Mouse (Mus musculus): ENCODE measurements around the gene A130010J15Rik. TPM values are rescaled to one million over a fixed set of nuclear protein-coding genes. Genes with fewer than 3 reads are reported as not detected.

The A130010J15Rik gene
- total and polyA plus RNA-seq, 2 experiments from 2014 or later: 8.9 to 11.2 TPM

DNA sequence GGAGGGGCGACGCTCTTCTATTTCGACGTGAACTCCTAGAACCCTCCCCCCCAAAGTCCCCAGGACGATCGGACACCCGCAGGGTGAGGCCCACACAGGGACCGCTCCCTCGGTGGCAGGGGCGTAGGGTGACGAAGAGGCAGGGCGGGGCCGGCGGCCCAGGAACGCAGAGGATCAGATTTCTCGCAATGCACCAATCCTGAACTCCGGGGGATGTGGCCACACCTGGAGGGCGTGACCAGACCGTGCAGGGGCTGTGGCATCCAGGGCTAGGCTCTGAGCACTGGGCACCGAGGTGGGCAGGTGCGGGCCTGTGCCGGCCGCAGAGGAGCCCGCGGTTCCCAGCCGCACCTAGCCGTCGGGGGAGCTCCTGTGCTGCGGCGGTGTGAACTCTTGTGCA, 15.0 kb upstream of the A130010J15Rik start, which contains the start of gene Irf6:
TSS of gene Irf6 (plus strand) at position 240 of the 400 bp plus-strand sequence.
- no peaks in the 10 kb centered on the region for H3K9me3 ChIP-seq (ENCODE audit: low read length)
- peaks cover 23% of the 10 kb centered on the region for H3K27me3 ChIP-seq (ENCODE audit: insufficient read depth, low read length)
- no peak for DNase-seq (ENCODE audit: low spot score)
- no peak for TF ChIP-seq CTCF (IDR thresholded peaks at IDR 0.05; ENCODE audit: low read depth)
- H3K4me1 ChIP-seq (ENCODE audit: insufficient read depth, low read length): no peaks in the 10 kb centered on the region
- H3K36me3 ChIP-seq (ENCODE audit: insufficient read depth, low read length): no peaks in the 10 kb centered on the region
- 2% methylated on average over 30 of the region's 30 CpGs for WGBS
- peak within 1 kb of the TSS; percentile 13 for H3K4me3 ChIP-seq (ENCODE audit: low read length)
- no peak within 1 kb of the TSS for H3K27ac ChIP-seq
- peak; percentile 48; the same call in 1 of the 2 replicates for ATAC-seq
- H3K9ac ChIP-seq (replicated peaks; ENCODE audit: low read length): no peak within 1 kb of the TSS
- H3K4me2 ChIP-seq (ENCODE audit: low read depth, low read length): peak within 1 kb of the TSS; percentile 23

DNA sequence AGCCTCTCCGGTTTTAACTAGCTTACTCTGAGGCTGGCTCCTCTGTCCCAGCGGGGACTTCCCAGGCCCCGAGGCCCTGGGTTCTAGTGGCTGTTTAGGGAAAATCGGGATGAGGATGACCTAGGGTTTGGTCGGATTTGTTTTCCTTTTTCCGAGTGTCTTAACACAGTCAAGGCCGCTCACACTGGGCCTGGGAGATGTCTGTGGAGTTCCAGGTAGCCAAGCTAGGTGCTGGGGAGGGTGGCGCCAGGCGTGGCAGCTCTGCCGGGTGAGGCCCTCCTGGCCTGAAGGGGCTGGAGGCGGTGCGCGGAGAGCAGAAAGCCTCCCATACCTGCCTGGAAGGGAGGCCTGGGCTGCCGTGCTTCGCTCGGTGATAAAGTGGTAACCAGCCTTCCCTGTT, 14.3 kb upstream of the A130010J15Rik start:
- H3K4me2 ChIP-seq (ENCODE audit: low read depth, low read length): no peak overlapping the region
- 35% methylated on average over 16 of the region's 16 CpGs for WGBS

DNA sequence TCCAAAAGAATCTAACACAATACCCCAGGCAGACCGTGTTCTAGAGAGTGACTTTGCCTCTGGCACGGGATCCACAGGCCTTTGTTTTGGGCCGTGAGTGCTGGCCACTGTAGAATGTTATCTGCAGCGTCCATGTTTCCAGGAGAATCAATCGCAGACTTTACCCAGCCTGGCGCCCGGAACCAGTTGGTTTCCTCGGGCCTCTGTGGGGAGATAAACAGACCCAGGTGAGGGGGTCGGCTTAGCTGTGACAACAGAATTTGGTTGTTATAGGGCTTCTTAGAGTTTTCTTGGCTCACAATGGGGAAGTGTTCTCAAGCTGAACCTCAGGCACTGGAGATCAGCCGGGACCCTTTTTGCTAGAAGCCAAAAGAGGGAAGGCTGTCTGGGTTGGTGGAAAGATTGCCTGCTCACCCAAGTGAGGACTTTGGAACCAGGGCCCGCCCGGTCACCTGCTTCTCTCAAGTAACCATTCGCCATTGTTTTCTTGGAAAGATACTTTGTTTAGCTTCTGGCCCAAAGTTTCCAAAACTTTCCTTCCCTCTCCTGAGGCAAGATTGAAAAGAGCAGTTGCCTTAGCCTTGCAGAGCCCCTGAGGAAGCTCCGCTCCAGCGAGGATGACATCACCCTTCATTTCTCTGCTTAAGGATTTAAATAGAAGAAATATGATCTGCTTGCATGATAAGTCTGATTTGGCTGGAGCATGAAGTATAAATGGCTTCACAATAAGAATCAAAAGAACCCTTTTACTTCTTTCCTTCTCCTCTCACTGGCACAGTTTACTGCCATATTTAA, 11.3 kb upstream of the A130010J15Rik start:
- 0 out of 2 replicates have a peak, but pooled peaks cover 4% of the 10 kb centered on the region for H3K4me1 ChIP-seq (ENCODE audit: insufficient read depth, low read length)
- H3K9me3 ChIP-seq (ENCODE audit: low read length): no peaks in the 10 kb centered on the region
- no peak overlapping the region for H3K4me2 ChIP-seq (ENCODE audit: low read depth, low read length)
- WGBS: 80% methylated on average over 15 of the region's 15 CpGs
- no peaks in the 10 kb centered on the region for H3K36me3 ChIP-seq (ENCODE audit: insufficient read depth, low read length)
- no peak overlapping the region for H3K4me3 ChIP-seq (ENCODE audit: low read length)
- DNase-seq (ENCODE audit: low spot score) (no peak), ATAC-seq (no peak)
- H3K27me3 ChIP-seq (ENCODE audit: insufficient read depth, low read length): peaks cover 23% of the 10 kb centered on the region
- H3K9ac ChIP-seq (replicated peaks; ENCODE audit: low read length): no peak overlapping the region
- no peak for TF ChIP-seq CTCF (IDR thresholded peaks at IDR 0.05; ENCODE audit: low read depth)
- H3K27ac ChIP-seq: no peak overlapping the region

More for the DNA sequence above, 14.3 kb upstream of the A130010J15Rik start:
- Histone ChIP-seq H3K36me3 (ENCODE audit: insufficient read depth, low read length) (no peaks in the 10 kb centered on the region), H3K9me3 (ENCODE audit: low read length) (no peaks in the 10 kb centered on the region), H3K9ac (replicated peaks; ENCODE audit: low read length) (no peak overlapping the region), H3K4me3 (ENCODE audit: low read length) (peak overlapping the region; percentile 13; the same call in 1 of the 2 replicates), H3K27ac (no peak overlapping the region), H3K4me1 (ENCODE audit: insufficient read depth, low read length) (no peaks in the 10 kb centered on the region), H3K27me3 (ENCODE audit: insufficient read depth, low read length) (peaks cover 23% of the 10 kb centered on the region)
- TF ChIP-seq CTCF (IDR thresholded peaks at IDR 0.05; ENCODE audit: low read depth): no peak
- ATAC-seq: no peak
- no peak for DNase-seq (ENCODE audit: low spot score)

DNA sequence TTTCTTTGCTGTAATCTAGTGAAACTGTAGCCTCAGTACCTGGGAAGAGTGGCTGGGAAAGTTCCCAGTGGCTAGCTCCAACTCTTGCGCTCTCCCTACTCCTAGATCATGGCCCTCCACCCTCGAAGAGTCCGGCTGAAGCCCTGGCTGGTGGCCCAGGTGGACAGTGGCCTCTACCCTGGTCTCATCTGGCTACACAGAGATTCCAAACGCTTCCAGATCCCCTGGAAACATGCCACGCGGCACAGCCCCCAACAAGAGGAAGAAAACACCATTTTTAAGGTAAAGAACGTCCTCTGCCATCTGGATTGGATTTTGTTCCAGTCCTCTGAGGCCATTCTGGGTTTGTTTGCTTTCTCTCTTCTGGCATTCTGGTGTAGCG, 10.7 kb upstream of the A130010J15Rik start:
- H3K27me3 ChIP-seq (ENCODE audit: insufficient read depth, low read length): peaks cover 21% of the 10 kb centered on the region
- H3K36me3 ChIP-seq (ENCODE audit: insufficient read depth, low read length): no peaks in the 10 kb centered on the region
- no peak overlapping the region for H3K9ac ChIP-seq (replicated peaks; ENCODE audit: low read length)
- no peaks in the 10 kb centered on the region for H3K9me3 ChIP-seq (ENCODE audit: low read length)
- no peak overlapping the region for H3K4me3 ChIP-seq (ENCODE audit: low read length)
- no peak overlapping the region for H3K4me2 ChIP-seq (ENCODE audit: low read depth, low read length)
- no peak overlapping the region for H3K27ac ChIP-seq
- DNase-seq (ENCODE audit: low spot score) (no peak), ATAC-seq (no peak)
- H3K4me1 ChIP-seq (ENCODE audit: insufficient read depth, low read length): 0 out of 2 replicates have a peak, but pooled peaks cover 4% of the 10 kb centered on the region
- TF ChIP-seq CTCF (IDR thresholded peaks at IDR 0.05; ENCODE audit: low read depth): no peak
- WGBS: 75% methylated on average over 8 of the region's 8 CpGs

DNA sequence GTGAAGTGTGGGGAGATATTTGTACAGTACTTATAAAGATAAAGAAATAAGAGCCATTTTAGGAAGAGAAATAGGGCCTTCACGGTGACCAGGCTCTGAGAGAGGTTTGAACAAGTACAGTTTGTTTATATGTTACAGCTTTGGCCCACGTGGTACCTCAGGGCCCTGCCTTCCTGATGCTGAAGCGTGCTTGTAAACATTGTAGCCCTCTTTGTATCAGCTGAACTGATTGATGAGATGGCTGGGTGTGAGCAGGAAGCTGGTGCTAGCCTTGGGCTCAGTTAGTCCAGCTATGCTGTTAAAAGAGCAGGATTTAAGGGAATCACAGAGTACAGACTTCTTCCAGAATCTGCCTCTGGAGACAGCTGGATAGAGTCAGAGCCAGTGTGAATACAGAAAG, 8.7 kb upstream of the A130010J15Rik start:
- Histone ChIP-seq H3K9me3 (ENCODE audit: low read length) (no peaks in the 10 kb centered on the region), H3K4me1 (ENCODE audit: insufficient read depth, low read length) (0 out of 2 replicates have a peak, but pooled peaks cover 4% of the 10 kb centered on the region), H3K9ac (replicated peaks; ENCODE audit: low read length) (no peak overlapping the region), H3K4me3 (ENCODE audit: low read length) (no peak overlapping the region), H3K36me3 (ENCODE audit: insufficient read depth, low read length) (no peaks in the 10 kb centered on the region), H3K4me2 (ENCODE audit: low read depth, low read length) (no peak overlapping the region), H3K27ac (no peak overlapping the region), H3K27me3 (ENCODE audit: insufficient read depth, low read length) (peaks cover 4% of the 10 kb centered on the region; the same call in 1 of the 2 replicates)
- WGBS: 54% methylated on average over 3 of the region's 3 CpGs
- no peak for TF ChIP-seq CTCF (IDR thresholded peaks at IDR 0.05; ENCODE audit: low read depth)
- ATAC-seq (no peak), DNase-seq (ENCODE audit: low spot score) (no peak)

DNA sequence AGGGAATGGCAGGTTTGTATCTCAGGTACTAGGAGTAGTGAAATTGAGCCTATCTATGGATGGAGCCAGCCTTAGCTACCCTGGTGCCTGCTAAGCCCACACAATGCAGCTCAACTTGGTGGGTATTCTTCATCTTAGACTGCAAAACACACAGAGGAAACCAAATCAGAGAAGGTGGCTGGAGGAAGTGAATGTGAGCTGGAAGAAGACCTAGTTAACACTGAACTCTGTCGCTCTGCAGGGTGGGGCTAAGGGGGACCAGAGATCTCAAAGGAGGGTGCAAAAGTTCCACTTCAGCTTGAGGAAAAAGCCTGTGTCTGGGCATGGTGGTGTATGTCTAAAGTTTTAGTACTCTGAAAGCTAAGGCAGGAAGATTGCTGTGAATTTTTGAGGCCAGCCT, 8.2 kb upstream of the A130010J15Rik start:
- DNase-seq (ENCODE audit: low spot score): no peak
- ATAC-seq: no peak
- no peak overlapping the region for H3K4me2 ChIP-seq (ENCODE audit: low read depth, low read length)
- H3K27ac ChIP-seq: no peak overlapping the region
- no peaks in the 10 kb centered on the region for H3K27me3 ChIP-seq (ENCODE audit: insufficient read depth, low read length)
- 60% methylated on average over 1 of the region's 1 CpGs for WGBS
- no peak overlapping the region for H3K4me3 ChIP-seq (ENCODE audit: low read length)
- H3K9me3 ChIP-seq (ENCODE audit: low read length): no peaks in the 10 kb centered on the region
- H3K4me1 ChIP-seq (ENCODE audit: insufficient read depth, low read length): 0 out of 2 replicates have a peak, but pooled peaks cover 4% of the 10 kb centered on the region
- H3K36me3 ChIP-seq (ENCODE audit: insufficient read depth, low read length): no peaks in the 10 kb centered on the region
- TF ChIP-seq CTCF (IDR thresholded peaks at IDR 0.05; ENCODE audit: low read depth): no peak
- H3K9ac ChIP-seq (replicated peaks; ENCODE audit: low read length): no peak overlapping the region
